Mouse (Mus musculus): ENCODE measurements around the gene Pola1. TPM values are rescaled to one million over a fixed set of nuclear protein-coding genes. Genes with fewer than 3 reads are reported as not detected.

Gene Pola1
- polyA plus RNA-seq, 1 experiment = 0.25 TPM

DNA sequence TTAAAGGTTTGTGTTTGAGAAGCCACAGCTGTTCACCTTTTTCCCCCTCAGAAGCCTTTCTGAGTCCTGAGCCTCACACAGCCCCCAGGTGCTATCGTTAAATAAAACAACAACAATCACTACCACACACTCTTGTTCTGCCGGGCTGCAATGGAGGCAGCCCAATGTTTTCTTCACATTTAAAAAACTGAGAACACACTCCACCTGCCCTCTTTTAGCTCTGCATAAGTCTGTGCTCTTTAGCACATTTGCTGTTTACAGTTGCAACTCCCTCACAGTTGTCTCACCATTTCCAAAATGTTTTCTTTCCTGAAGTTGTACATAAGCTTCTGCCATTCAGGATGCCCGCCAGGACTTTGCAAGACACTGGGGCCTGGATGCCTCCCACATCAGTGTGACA is 356.3 kb downstream of the Pola1 start:
- H3K4me3 ChIP-seq (ENCODE audit: control insufficient read depth, low read depth, low read length) = no peak overlapping the region
- no peak for TF ChIP-seq CTCF (IDR thresholded peaks at IDR 0.05; ENCODE audit: control insufficient read depth, insufficient read depth, insufficient replicate concordance, low read depth, low read length)
- no peaks in the 10 kb centered on the region for H3K27me3 ChIP-seq (ENCODE audit: control insufficient read depth, insufficient read depth, low read length)
- no peaks in the 10 kb centered on the region for H3K36me3 ChIP-seq (ENCODE audit: control insufficient read depth, insufficient read depth, low read length)
- H3K27ac ChIP-seq (ENCODE audit: control insufficient read depth, insufficient read depth, low read depth, low read length) = no peak overlapping the region
- H3K4me1 ChIP-seq (ENCODE audit: control insufficient read depth, insufficient read depth, low read length) = no peaks in the 10 kb centered on the region

Other genes with a start within 250 kb of the Pola1 start
- 1.0 and 1.4 TPM in 2 replicates for gene Pcyt1b, start 22.7 kb upstream of the Pola1 start, polyA plus RNA-seq (2012; rRNA removed)
- 36.4 and 43.0 TPM in 2 replicates for gene Pdk3, start 200.0 kb upstream of the Pola1 start, polyA plus RNA-seq (2012; rRNA removed)

All from testis, adult 2 months (tissue).